Mouse (Mus musculus): ENCODE data around the gene Hist1h1a. TPM values are rescaled to one million over a fixed set of nuclear protein-coding genes. Genes with fewer than 3 reads are reported as not detected.

Hist1h1a gene
- not detected for polyA plus RNA-seq (2015; fragmentation: Illumina TruSeq; extraction: RNeasy Lipid Tissue Mini Kit (QIAGEN cat#74804); ENCODE audit: insufficient read depth, low read depth, low replicate concordance)

GRCm38 (mm10) chr13:23763586-23764323 is at the start of gene Hist1h1a:
Hist1h1a (plus strand) TSS chr13:23763666.

GRCm38 (mm10) chr13:23738677-23739068 is 24.8 kb upstream of the Hist1h1a start, which contains the start of gene Hist1h1c:
Hist1h1c (plus strand) TSS chr13:23738808.

GRCm38 (mm10) chr13:23745381-23746161 is 17.9 kb upstream of the Hist1h1a start, which contains the start of gene Hist1h3c:
Hist1h3c (minus strand) TSS chr13:23745602.

GRCm38 (mm10) chr13:23746201-23747080 is 17.0 kb upstream of the Hist1h1a start, which contains the start of gene Hist1h2bb:
Hist1h2bb (plus strand) TSS chr13:23746734.

GRCm38 (mm10) chr13:23750839-23751477 is 12.5 kb upstream of the Hist1h1a start, which contains the start of gene Hist1h2ab:
Hist1h2ab (plus strand) TSS chr13:23751126.

GRCm38 (mm10) chr13:23752067-23752741 is 11.3 kb upstream of the Hist1h1a start, which contains the start of gene Hist1h3b:
Hist1h3b (plus strand) TSS chr13:23752267.

GRCm38 (mm10) chr13:23756790-23757189 is 6.7 kb upstream of the Hist1h1a start, which contains the start of gene Hist1h4b:
Hist1h4b (plus strand) TSS chr13:23757013.

GRCm38 (mm10) chr13:23760972-23761864 is 2.2 kb upstream of the Hist1h1a start, which contains the start of gene Hist1h4a:
Hist1h4a (minus strand) TSS chr13:23761230.

GRCm38 (mm10) chr13:23761871-23762821 is 1.3 kb upstream of the Hist1h1a start, which contains the start of gene Hist1h3a:
Hist1h3a (minus strand) TSS chr13:23762386.

GRCm38 (mm10) chr13:23769613-23770012 is 6.1 kb downstream of the Hist1h1a start, which contains the start of gene Trim38:
Trim38 (plus strand) TSS chr13:23769913.

GRCm38 (mm10) chr13:23806422-23807052 is 43.1 kb downstream of the Hist1h1a start, which contains the start of gene Slc17a2:
Slc17a2 (plus strand) TSS chr13:23806993.

Other genes with a start within 250 kb of the Hist1h1a start
- gene Hist1h4h, start 232.6 kb upstream of the Hist1h1a start, polyA plus RNA-seq (2015; fragmentation: Illumina TruSeq; extraction: RNeasy Lipid Tissue Mini Kit (QIAGEN cat#74804); ENCODE audit: insufficient read depth, low read depth, low replicate concordance), result 9.1 TPM
- gene Hist1h2af, start 229.8 kb upstream of the Hist1h1a start, polyA plus RNA-seq (2015; fragmentation: Illumina TruSeq; extraction: RNeasy Lipid Tissue Mini Kit (QIAGEN cat#74804); ENCODE audit: insufficient read depth, low read depth, low replicate concordance), result not detected
- not detected for gene Hist1h3g, start 228.2 kb upstream of the Hist1h1a start, polyA plus RNA-seq (2015; fragmentation: Illumina TruSeq; extraction: RNeasy Lipid Tissue Mini Kit (QIAGEN cat#74804); ENCODE audit: insufficient read depth, low read depth, low replicate concordance)
- gene Hist1h2bh, start 220.3 kb upstream of the Hist1h1a start, polyA plus RNA-seq (2015; fragmentation: Illumina TruSeq; extraction: RNeasy Lipid Tissue Mini Kit (QIAGEN cat#74804); ENCODE audit: insufficient read depth, low read depth, low replicate concordance), result not detected
- not detected for gene Hist1h3f, start 219.6 kb upstream of the Hist1h1a start, polyA plus RNA-seq (2015; fragmentation: Illumina TruSeq; extraction: RNeasy Lipid Tissue Mini Kit (QIAGEN cat#74804); ENCODE audit: insufficient read depth, low read depth, low replicate concordance)
- gene Hist1h4f, start 212.0 kb upstream of the Hist1h1a start, polyA plus RNA-seq (2015; fragmentation: Illumina TruSeq; extraction: RNeasy Lipid Tissue Mini Kit (QIAGEN cat#74804); ENCODE audit: insufficient read depth, low read depth, low replicate concordance), result not detected
- gene Hist1h1d, start 210.4 kb upstream of the Hist1h1a start, polyA plus RNA-seq (2015; fragmentation: Illumina TruSeq; extraction: RNeasy Lipid Tissue Mini Kit (QIAGEN cat#74804); ENCODE audit: insufficient read depth, low read depth, low replicate concordance), result 0.48 TPM
- gene Hist1h3e, start 201.3 kb upstream of the Hist1h1a start, polyA plus RNA-seq (2015; fragmentation: Illumina TruSeq; extraction: RNeasy Lipid Tissue Mini Kit (QIAGEN cat#74804); ENCODE audit: insufficient read depth, low read depth, low replicate concordance), result not detected
- gene Hist1h2ae, start 192.4 kb upstream of the Hist1h1a start, polyA plus RNA-seq (2015; fragmentation: Illumina TruSeq; extraction: RNeasy Lipid Tissue Mini Kit (QIAGEN cat#74804); ENCODE audit: insufficient read depth, low read depth, low replicate concordance), result not detected
- not detected for gene Hist1h2bg, start 192.3 kb upstream of the Hist1h1a start, polyA plus RNA-seq (2015; fragmentation: Illumina TruSeq; extraction: RNeasy Lipid Tissue Mini Kit (QIAGEN cat#74804); ENCODE audit: insufficient read depth, low read depth, low replicate concordance)
- gene Hist1h2bf, start 189.5 kb upstream of the Hist1h1a start, polyA plus RNA-seq (2015; fragmentation: Illumina TruSeq; extraction: RNeasy Lipid Tissue Mini Kit (QIAGEN cat#74804); ENCODE audit: insufficient read depth, low read depth, low replicate concordance), result not detected
- gene Hist1h2ad, start 189.3 kb upstream of the Hist1h1a start, polyA plus RNA-seq (2015; fragmentation: Illumina TruSeq; extraction: RNeasy Lipid Tissue Mini Kit (QIAGEN cat#74804); ENCODE audit: insufficient read depth, low read depth, low replicate concordance), result not detected
- not detected for gene Hist1h3d, start 187.9 kb upstream of the Hist1h1a start, polyA plus RNA-seq (2015; fragmentation: Illumina TruSeq; extraction: RNeasy Lipid Tissue Mini Kit (QIAGEN cat#74804); ENCODE audit: insufficient read depth, low read depth, low replicate concordance)
- gene Hist1h4d, start 182.1 kb upstream of the Hist1h1a start, polyA plus RNA-seq (2015; fragmentation: Illumina TruSeq; extraction: RNeasy Lipid Tissue Mini Kit (QIAGEN cat#74804); ENCODE audit: insufficient read depth, low read depth, low replicate concordance), result not detected
- gene Hist1h2be, start 142.5 kb upstream of the Hist1h1a start, polyA plus RNA-seq (2015; fragmentation: Illumina TruSeq; extraction: RNeasy Lipid Tissue Mini Kit (QIAGEN cat#74804); ENCODE audit: insufficient read depth, low read depth, low replicate concordance), result 1.9 TPM
- gene Hist1h1e, start 141.1 kb upstream of the Hist1h1a start, polyA plus RNA-seq (2015; fragmentation: Illumina TruSeq; extraction: RNeasy Lipid Tissue Mini Kit (QIAGEN cat#74804); ENCODE audit: insufficient read depth, low read depth, low replicate concordance), result 0.70 TPM
- 0.33 TPM for gene Hist1h2ac, start 79.7 kb upstream of the Hist1h1a start, polyA plus RNA-seq (2015; fragmentation: Illumina TruSeq; extraction: RNeasy Lipid Tissue Mini Kit (QIAGEN cat#74804); ENCODE audit: insufficient read depth, low read depth, low replicate concordance)
- gene Hist1h2bc, start 79.5 kb upstream of the Hist1h1a start, polyA plus RNA-seq (2015; fragmentation: Illumina TruSeq; extraction: RNeasy Lipid Tissue Mini Kit (QIAGEN cat#74804); ENCODE audit: insufficient read depth, low read depth, low replicate concordance), result 37.3 TPM
- gene Hist1h1t, start 67.9 kb upstream of the Hist1h1a start, polyA plus RNA-seq (2015; fragmentation: Illumina TruSeq; extraction: RNeasy Lipid Tissue Mini Kit (QIAGEN cat#74804); ENCODE audit: insufficient read depth, low read depth, low replicate concordance), result not detected
- gene Hist1h4c, start 65.2 kb upstream of the Hist1h1a start, polyA plus RNA-seq (2015; fragmentation: Illumina TruSeq; extraction: RNeasy Lipid Tissue Mini Kit (QIAGEN cat#74804); ENCODE audit: insufficient read depth, low read depth, low replicate concordance), result 2.0 TPM
- 11.9 TPM for gene Hfe, start 52.8 kb upstream of the Hist1h1a start, polyA plus RNA-seq (2015; fragmentation: Illumina TruSeq; extraction: RNeasy Lipid Tissue Mini Kit (QIAGEN cat#74804); ENCODE audit: insufficient read depth, low read depth, low replicate concordance)
- gene Hist1h1c, start 24.9 kb upstream of the Hist1h1a start, polyA plus RNA-seq (2015; fragmentation: Illumina TruSeq; extraction: RNeasy Lipid Tissue Mini Kit (QIAGEN cat#74804); ENCODE audit: insufficient read depth, low read depth, low replicate concordance), result 18.7 TPM
- gene Hist1h3c, start 18.1 kb upstream of the Hist1h1a start, polyA plus RNA-seq (2015; fragmentation: Illumina TruSeq; extraction: RNeasy Lipid Tissue Mini Kit (QIAGEN cat#74804); ENCODE audit: insufficient read depth, low read depth, low replicate concordance), result not detected
- not detected for gene Hist1h2bb, start 16.9 kb upstream of the Hist1h1a start, polyA plus RNA-seq (2015; fragmentation: Illumina TruSeq; extraction: RNeasy Lipid Tissue Mini Kit (QIAGEN cat#74804); ENCODE audit: insufficient read depth, low read depth, low replicate concordance)
- not detected for gene Hist1h2ab, start 12.5 kb upstream of the Hist1h1a start, polyA plus RNA-seq (2015; fragmentation: Illumina TruSeq; extraction: RNeasy Lipid Tissue Mini Kit (QIAGEN cat#74804); ENCODE audit: insufficient read depth, low read depth, low replicate concordance)
- not detected for gene Hist1h3b, start 11.4 kb upstream of the Hist1h1a start, polyA plus RNA-seq (2015; fragmentation: Illumina TruSeq; extraction: RNeasy Lipid Tissue Mini Kit (QIAGEN cat#74804); ENCODE audit: insufficient read depth, low read depth, low replicate concordance)
- gene Hist1h4b, start 6.7 kb upstream of the Hist1h1a start, polyA plus RNA-seq (2015; fragmentation: Illumina TruSeq; extraction: RNeasy Lipid Tissue Mini Kit (QIAGEN cat#74804); ENCODE audit: insufficient read depth, low read depth, low replicate concordance), result not detected
- gene Hist1h4a, start 2.4 kb upstream of the Hist1h1a start, polyA plus RNA-seq (2015; fragmentation: Illumina TruSeq; extraction: RNeasy Lipid Tissue Mini Kit (QIAGEN cat#74804); ENCODE audit: insufficient read depth, low read depth, low replicate concordance), result not detected
- gene Hist1h3a, start 1.3 kb upstream of the Hist1h1a start, polyA plus RNA-seq (2015; fragmentation: Illumina TruSeq; extraction: RNeasy Lipid Tissue Mini Kit (QIAGEN cat#74804); ENCODE audit: insufficient read depth, low read depth, low replicate concordance), result not detected
- gene Trim38, start 6.2 kb downstream of the Hist1h1a start, polyA plus RNA-seq (2015; fragmentation: Illumina TruSeq; extraction: RNeasy Lipid Tissue Mini Kit (QIAGEN cat#74804); ENCODE audit: insufficient read depth, low read depth, low replicate concordance), result not detected
- not detected for gene Slc17a2, start 43.3 kb downstream of the Hist1h1a start, polyA plus RNA-seq (2015; fragmentation: Illumina TruSeq; extraction: RNeasy Lipid Tissue Mini Kit (QIAGEN cat#74804); ENCODE audit: insufficient read depth, low read depth, low replicate concordance)
- not detected for gene Slc17a3, start 75.8 kb downstream of the Hist1h1a start, polyA plus RNA-seq (2015; fragmentation: Illumina TruSeq; extraction: RNeasy Lipid Tissue Mini Kit (QIAGEN cat#74804); ENCODE audit: insufficient read depth, low read depth, low replicate concordance)
- not detected for gene Slc17a1, start 104.1 kb downstream of the Hist1h1a start, polyA plus RNA-seq (2015; fragmentation: Illumina TruSeq; extraction: RNeasy Lipid Tissue Mini Kit (QIAGEN cat#74804); ENCODE audit: insufficient read depth, low read depth, low replicate concordance)
- gene Slc17a4, start 151.3 kb downstream of the Hist1h1a start, polyA plus RNA-seq (2015; fragmentation: Illumina TruSeq; extraction: RNeasy Lipid Tissue Mini Kit (QIAGEN cat#74804); ENCODE audit: insufficient read depth, low read depth, low replicate concordance), result 0.26 TPM
- gene Hist1h2ba, start 170.5 kb downstream of the Hist1h1a start, polyA plus RNA-seq (2015; fragmentation: Illumina TruSeq; extraction: RNeasy Lipid Tissue Mini Kit (QIAGEN cat#74804); ENCODE audit: insufficient read depth, low read depth, low replicate concordance), result not detected
- not detected for gene Hist1h2aa, start 170.8 kb downstream of the Hist1h1a start, polyA plus RNA-seq (2015; fragmentation: Illumina TruSeq; extraction: RNeasy Lipid Tissue Mini Kit (QIAGEN cat#74804); ENCODE audit: insufficient read depth, low read depth, low replicate concordance)
- gene Scgn, start 227.5 kb downstream of the Hist1h1a start, polyA plus RNA-seq (2015; fragmentation: Illumina TruSeq; extraction: RNeasy Lipid Tissue Mini Kit (QIAGEN cat#74804); ENCODE audit: insufficient read depth, low read depth, low replicate concordance), result 13.2 TPM